Mouse (Mus musculus): Measurements from ENCODE around the gene Satb2.

DNA sequence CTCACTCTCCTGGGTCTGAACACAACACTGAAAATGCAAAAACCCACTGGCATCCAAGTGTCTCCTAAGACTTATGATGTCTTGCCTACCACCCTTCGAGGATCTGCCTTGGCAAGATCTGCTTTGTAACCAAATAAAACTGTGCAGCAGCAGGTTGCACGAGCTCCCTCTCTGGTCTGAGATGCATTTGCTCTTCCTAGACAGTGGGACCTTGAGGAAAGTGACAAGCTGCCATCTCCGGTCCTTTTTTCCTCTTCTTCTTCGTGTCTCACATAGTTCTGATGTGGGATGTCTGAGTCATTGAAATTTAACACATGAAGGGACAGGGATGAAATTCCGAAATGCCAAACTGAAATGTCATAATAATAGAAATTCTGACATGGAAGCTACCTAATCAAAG lies 85.7 kb downstream of the Satb2 start:
- TF ChIP-seq CTCF (IDR thresholded peaks at IDR 0.05; ENCODE audit: low read depth, low read length), result no peak
- TF ChIP-seq GATA1 (IDR thresholded peaks at IDR 0.05; ENCODE audit: borderline replicate concordance, low read length), result no peak
- TF ChIP-seq GATA2 (IDR thresholded peaks at IDR 0.05; ENCODE audit: borderline replicate concordance, low read depth, low read length), result no peak
- TF ChIP-seq POLR2AphosphoS5 (IDR thresholded peaks at IDR 0.05; ENCODE audit: insufficient replicate concordance, low read depth, low read length), result no peak

All from G1E (cell line).